Mouse (Mus musculus) testis, adult 2 months (tissue): ENCODE results near the gene Fcrla.

Experiments used
- CTCF ChIP-seq: fragments of 200-500 bp; IDR thresholded peaks from 2 replicates; pipeline ENCODE4 v1.5.1; 2012; ENCODE audit warnings: low read depth, mild to moderate bottlenecking, inconsistent platforms, low read length, moderate library complexity; ENCODE audit not compliant: control insufficient read depth, insufficient read depth, insufficient replicate concordance
- POLR2A ChIP-seq: fragments of 200-500 bp; IDR thresholded peaks from 2 replicates; pipeline ENCODE4 v1.6.1; 2012; ENCODE audit warnings: low read depth, mild to moderate bottlenecking, inconsistent platforms, low read length, moderate library complexity; ENCODE audit not compliant: control insufficient read depth

DNA sequence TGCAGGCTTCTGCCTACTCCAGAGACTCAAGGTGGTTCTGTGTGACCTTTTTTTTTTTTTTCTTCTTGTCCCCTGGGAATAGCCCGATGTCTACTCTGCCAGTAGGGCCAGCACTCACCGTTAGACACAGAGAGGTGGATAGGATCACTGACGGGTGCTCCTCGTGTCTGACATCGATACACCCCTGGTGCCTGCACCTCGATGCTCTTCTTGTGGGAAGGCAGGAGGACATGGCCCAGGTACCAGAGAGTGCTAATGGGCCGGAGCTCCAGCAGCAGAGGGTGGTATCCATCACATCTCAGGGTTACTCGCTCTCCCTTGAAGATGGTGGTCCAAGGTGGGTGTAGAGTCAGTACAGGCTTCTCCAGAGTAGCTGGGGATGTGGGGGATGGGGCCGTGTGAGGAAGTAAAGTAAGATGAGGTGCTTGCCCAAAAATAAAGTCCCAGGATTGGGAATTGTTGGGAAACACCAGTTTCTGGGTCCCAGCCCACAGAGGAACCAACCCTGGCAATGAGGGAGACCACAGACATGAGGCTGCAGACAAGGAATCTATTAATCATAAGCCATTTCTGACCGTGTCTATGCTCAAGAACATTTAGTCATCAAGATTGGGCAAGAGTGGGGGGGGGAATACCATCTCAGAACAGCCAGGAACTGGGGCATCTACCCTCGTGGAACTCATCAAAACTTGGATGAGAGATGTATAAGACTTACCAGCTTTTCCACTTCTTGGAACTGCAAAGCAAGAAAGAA, 15.3 kb downstream of the Fcrla start:
- TF ChIP-seq POLR2A: no peak
- TF ChIP-seq CTCF: no peak
